Mouse (Mus musculus): ENCODE data around the gene A4galt. TPM values are rescaled to one million over a fixed set of nuclear protein-coding genes. Genes with fewer than 3 reads are reported as not detected.

Gene A4galt
- polyA plus RNA-seq, 1 experiment from 2014 or later, result not detected

- no peak overlapping the region for H3K4me2 ChIP-seq (ENCODE audit: low read depth, severe bottlenecking)
- H3K36me3 ChIP-seq (ENCODE audit: control insufficient read depth, insufficient read depth, low read length), result no peaks in the 10 kb centered on the region
- peaks cover 2% of the 10 kb centered on the region; the same call in 1 of the 2 replicates for H3K9me3 ChIP-seq (ENCODE audit: control insufficient read depth, low read length)
- ATAC-seq (ENCODE audit: insufficient number of reproducible peaks, low FRiP score, low TSS enrichment, low read depth) (no peak), DNase-seq (ENCODE audit: low spot score) (no peak)
- no peak overlapping the region for H3K9ac ChIP-seq (ENCODE audit: low read length)
- H3K27me3 ChIP-seq (ENCODE audit: control insufficient read depth, insufficient read depth, low read length), result peaks cover 12% of the 10 kb centered on the region
- H3K4me3 ChIP-seq (ENCODE audit: low read depth, low read length), result no peak overlapping the region
- WGBS, result 86% methylated on average over 4 of the region's 4 CpGs
- H3K4me1 ChIP-seq (ENCODE audit: control insufficient read depth, insufficient read depth, low read length), result no peaks in the 10 kb centered on the region; the same call in 1 of the 2 replicates
- H3K27ac ChIP-seq (replicated peaks; ENCODE audit: low read depth, low read length), result no peak overlapping the region
Observed at GRCm38 (mm10) chr15:83256491-83256890, 4.9 kb upstream of the A4galt start.

GRCm38 (mm10) chr15:83255944-83256343 is 4.4 kb upstream of the A4galt start:
- no peak overlapping the region for H3K27ac ChIP-seq (replicated peaks; ENCODE audit: low read depth, low read length)
- no peak overlapping the region for H3K4me3 ChIP-seq (ENCODE audit: low read depth, low read length)
- DNase-seq (ENCODE audit: low spot score) (no peak), ATAC-seq (ENCODE audit: insufficient number of reproducible peaks, low FRiP score, low TSS enrichment, low read depth) (no peak)
- no peaks in the 10 kb centered on the region for H3K36me3 ChIP-seq (ENCODE audit: control insufficient read depth, insufficient read depth, low read length)
- peaks cover 2% of the 10 kb centered on the region; the same call in 1 of the 2 replicates for H3K9me3 ChIP-seq (ENCODE audit: control insufficient read depth, low read length)
- no peak overlapping the region for H3K9ac ChIP-seq (ENCODE audit: low read length)
- H3K27me3 ChIP-seq (ENCODE audit: control insufficient read depth, insufficient read depth, low read length), result peaks cover 18% of the 10 kb centered on the region
- H3K4me2 ChIP-seq (ENCODE audit: low read depth, severe bottlenecking), result no peak overlapping the region
- 81% methylated on average over 7 of the region's 7 CpGs for WGBS
- no peaks in the 10 kb centered on the region; the same call in 1 of the 2 replicates for H3K4me1 ChIP-seq (ENCODE audit: control insufficient read depth, insufficient read depth, low read length)

- H3K4me3 ChIP-seq (ENCODE audit: low read depth, low read length), result no peak overlapping the region
- H3K4me1 ChIP-seq (ENCODE audit: control insufficient read depth, insufficient read depth, low read length), result peaks cover 4% of the 10 kb centered on the region; the same call in 1 of the 2 replicates
- H3K27me3 ChIP-seq (ENCODE audit: control insufficient read depth, insufficient read depth, low read length), result peaks cover 24% of the 10 kb centered on the region
- ATAC-seq (ENCODE audit: insufficient number of reproducible peaks, low FRiP score, low TSS enrichment, low read depth) (no peak), DNase-seq (ENCODE audit: low spot score) (no peak)
- no peak overlapping the region for H3K4me2 ChIP-seq (ENCODE audit: low read depth, severe bottlenecking)
- no peak overlapping the region for H3K9ac ChIP-seq (ENCODE audit: low read length)
- 87% methylated on average over 4 of the region's 4 CpGs for WGBS
- H3K27ac ChIP-seq (replicated peaks; ENCODE audit: low read depth, low read length), result no peak overlapping the region
- no peaks in the 10 kb centered on the region for H3K36me3 ChIP-seq (ENCODE audit: control insufficient read depth, insufficient read depth, low read length)
- H3K9me3 ChIP-seq (ENCODE audit: control insufficient read depth, low read length), result peaks cover 2% of the 10 kb centered on the region; the same call in 1 of the 2 replicates
Observed at GRCm38 (mm10) chr15:83255191-83255782, 3.7 kb upstream of the A4galt start.

- WGBS, result 64% methylated on average over 10 of the region's 10 CpGs
- H3K27me3 ChIP-seq (ENCODE audit: control insufficient read depth, insufficient read depth, low read length), result peaks cover 28% of the 10 kb centered on the region
- H3K9me3 ChIP-seq (ENCODE audit: control insufficient read depth, low read length), result peaks cover 5% of the 10 kb centered on the region; the same call in 1 of the 2 replicates
- no peak for DNase-seq (ENCODE audit: low spot score)
- no peak for ATAC-seq (ENCODE audit: insufficient number of reproducible peaks, low FRiP score, low TSS enrichment, low read depth)
- no peak overlapping the region for H3K27ac ChIP-seq (replicated peaks; ENCODE audit: low read depth, low read length)
- no peak overlapping the region for H3K4me2 ChIP-seq (ENCODE audit: low read depth, severe bottlenecking)
- no peak overlapping the region for H3K4me3 ChIP-seq (ENCODE audit: low read depth, low read length)
- no peaks in the 10 kb centered on the region for H3K36me3 ChIP-seq (ENCODE audit: control insufficient read depth, insufficient read depth, low read length)
- H3K9ac ChIP-seq (ENCODE audit: low read length), result no peak overlapping the region
- peaks cover 4% of the 10 kb centered on the region; the same call in 1 of the 2 replicates for H3K4me1 ChIP-seq (ENCODE audit: control insufficient read depth, insufficient read depth, low read length)
Observed at GRCm38 (mm10) chr15:83254372-83255070, 2.9 kb upstream of the A4galt start.

GRCm38 (mm10) chr15:83252060-83252459 is 486 bp upstream of the A4galt start:
- peaks cover 28% of the 10 kb centered on the region for H3K27me3 ChIP-seq (ENCODE audit: control insufficient read depth, insufficient read depth, low read length)

GRCm38 (mm10) chr15:83250651-83251175 is 861 bp downstream of the A4galt start:
- Histone ChIP-seq H3K36me3 (ENCODE audit: control insufficient read depth, insufficient read depth, low read length) (no peaks in the 10 kb centered on the region), H3K9ac (ENCODE audit: low read length) (peak overlapping the region; percentile 45), H3K4me2 (ENCODE audit: low read depth, severe bottlenecking) (peak overlapping the region; percentile 90), H3K27ac (replicated peaks; ENCODE audit: low read depth, low read length) (no peak overlapping the region), H3K4me3 (ENCODE audit: low read depth, low read length) (peak overlapping the region; percentile 46), H3K4me1 (ENCODE audit: control insufficient read depth, insufficient read depth, low read length) (0 out of 2 replicates have a peak, but pooled peaks cover 4% of the 10 kb centered on the region), H3K9me3 (ENCODE audit: control insufficient read depth, low read length) (peaks cover 5% of the 10 kb centered on the region; the same call in 1 of the 2 replicates), H3K27me3 (ENCODE audit: control insufficient read depth, insufficient read depth, low read length) (peaks cover 28% of the 10 kb centered on the region)
- 3% methylated on average over 20 of the region's 20 CpGs for WGBS
- ATAC-seq (ENCODE audit: insufficient number of reproducible peaks, low FRiP score, low TSS enrichment, low read depth) (no peak), DNase-seq (ENCODE audit: low spot score) (peak; percentile 26)

More at GRCm38 (mm10) chr15:83252060-83252459, 486 bp upstream of the A4galt start:
- no peak for DNase-seq (ENCODE audit: low spot score)
- Histone ChIP-seq H3K4me3 (ENCODE audit: low read depth, low read length) (no peak overlapping the region), H3K4me1 (ENCODE audit: control insufficient read depth, insufficient read depth, low read length) (peaks cover 4% of the 10 kb centered on the region; the same call in 1 of the 2 replicates), H3K9ac (ENCODE audit: low read length) (no peak overlapping the region), H3K9me3 (ENCODE audit: control insufficient read depth, low read length) (peaks cover 5% of the 10 kb centered on the region; the same call in 1 of the 2 replicates), H3K27ac (replicated peaks; ENCODE audit: low read depth, low read length) (no peak overlapping the region), H3K36me3 (ENCODE audit: control insufficient read depth, insufficient read depth, low read length) (no peaks in the 10 kb centered on the region), H3K4me2 (ENCODE audit: low read depth, severe bottlenecking) (no peak overlapping the region)
- no peak for ATAC-seq (ENCODE audit: insufficient number of reproducible peaks, low FRiP score, low TSS enrichment, low read depth)
- 71% methylated on average over 14 of the region's 14 CpGs for WGBS

GRCm38 (mm10) chr15:83249535-83250287 is 1.9 kb downstream of the A4galt start:
- H3K27me3 ChIP-seq (ENCODE audit: control insufficient read depth, insufficient read depth, low read length), result peaks cover 28% of the 10 kb centered on the region
- no peak overlapping the region for H3K27ac ChIP-seq (replicated peaks; ENCODE audit: low read depth, low read length)
- no peak overlapping the region for H3K4me2 ChIP-seq (ENCODE audit: low read depth, severe bottlenecking)
- ATAC-seq (ENCODE audit: insufficient number of reproducible peaks, low FRiP score, low TSS enrichment, low read depth), result no peak
- WGBS, result 90% methylated on average over 12 of the region's 12 CpGs
- H3K4me3 ChIP-seq (ENCODE audit: low read depth, low read length), result no peak overlapping the region
- no peak for DNase-seq (ENCODE audit: low spot score)
- H3K9ac ChIP-seq (ENCODE audit: low read length), result no peak overlapping the region
- 0 out of 2 replicates have a peak, but pooled peaks cover 4% of the 10 kb centered on the region for H3K4me1 ChIP-seq (ENCODE audit: control insufficient read depth, insufficient read depth, low read length)
- H3K36me3 ChIP-seq (ENCODE audit: control insufficient read depth, insufficient read depth, low read length), result no peaks in the 10 kb centered on the region
- peaks cover 2% of the 10 kb centered on the region; the same call in 1 of the 2 replicates for H3K9me3 ChIP-seq (ENCODE audit: control insufficient read depth, low read length)
